Mouse (Mus musculus): ENCODE results near the gene Dclk2. TPM values are rescaled to one million over a fixed set of nuclear protein-coding genes. Genes with fewer than 3 reads are reported as not detected.

The Dclk2 gene
- polyA plus RNA-seq, 1 experiment = 3.2 TPM

DNA sequence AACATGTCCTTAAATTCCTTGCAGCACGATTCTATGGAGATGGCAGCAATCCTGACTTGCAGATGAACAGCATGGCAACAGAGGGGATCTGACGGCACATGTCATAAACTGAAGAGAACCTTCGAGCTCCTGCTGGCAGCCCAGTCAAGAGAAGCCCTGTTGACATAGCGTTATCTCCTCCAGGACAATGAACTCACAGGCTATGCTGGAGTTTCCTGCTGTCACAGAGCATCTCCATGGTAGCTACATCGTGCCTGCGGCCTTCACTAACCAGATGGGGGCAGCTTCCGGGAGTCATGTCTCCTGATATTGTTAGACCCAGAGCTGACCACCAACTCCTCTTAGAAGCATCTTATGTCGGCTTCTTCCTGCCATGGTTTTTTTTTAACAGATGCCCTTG, 117.8 kb downstream of the Dclk2 start:
- DNase-seq = no peak
- WGBS = 66% methylated on average over 8 of the region's 8 CpGs
- H3K27ac ChIP-seq (ENCODE audit: insufficient read depth, low read depth, low read length) = no peak overlapping the region
- no peaks in the 10 kb centered on the region for H3K27me3 ChIP-seq (replicated peaks; ENCODE audit: control insufficient read depth, insufficient read depth, low read length)
- H3K36me3 ChIP-seq (ENCODE audit: control insufficient read depth, insufficient read depth, low read length) = no peaks in the 10 kb centered on the region
- H3K4me1 ChIP-seq (ENCODE audit: control insufficient read depth, insufficient read depth, low read length) = no peaks in the 10 kb centered on the region
- no peak overlapping the region for H3K4me3 ChIP-seq (ENCODE audit: insufficient read depth, low read depth, low read length)
- TF ChIP-seq CTCF (conservative IDR thresholded peaks at IDR 0.05; ENCODE audit: insufficient read depth, insufficient read length, low read depth, low read length) = no peak
- TF ChIP-seq POLR2A (IDR thresholded peaks at IDR 0.05; ENCODE audit: low read depth, low read length) = no peak

DNA sequence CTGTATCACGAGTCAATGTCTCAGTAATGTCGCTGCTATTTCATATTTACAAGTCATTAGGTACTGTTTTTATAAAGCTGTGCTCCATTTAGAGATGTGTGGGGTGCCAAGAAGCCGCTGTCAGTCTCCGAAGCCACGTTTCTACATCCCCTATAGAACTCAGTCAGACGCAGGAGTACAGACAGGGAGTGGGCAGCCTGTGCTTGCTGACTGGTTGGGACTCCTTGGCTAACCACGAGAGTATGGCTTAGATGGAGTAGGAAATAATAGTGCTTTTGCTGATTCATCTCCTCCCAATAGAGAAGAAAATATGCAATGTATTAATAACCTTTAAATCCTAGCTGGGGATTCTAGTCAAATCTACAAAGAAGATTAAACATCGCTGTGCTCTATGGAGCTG, 119.8 kb downstream of the Dclk2 start:
- no peaks in the 10 kb centered on the region for H3K36me3 ChIP-seq (ENCODE audit: control insufficient read depth, insufficient read depth, low read length)
- no peak for DNase-seq
- no peak overlapping the region for H3K4me3 ChIP-seq (ENCODE audit: insufficient read depth, low read depth, low read length)
- H3K27me3 ChIP-seq (replicated peaks; ENCODE audit: control insufficient read depth, insufficient read depth, low read length) = no peaks in the 10 kb centered on the region
- no peak overlapping the region for H3K27ac ChIP-seq (ENCODE audit: insufficient read depth, low read depth, low read length)
- H3K4me1 ChIP-seq (ENCODE audit: control insufficient read depth, insufficient read depth, low read length) = no peaks in the 10 kb centered on the region
- no peak for TF ChIP-seq CTCF (conservative IDR thresholded peaks at IDR 0.05; ENCODE audit: insufficient read depth, insufficient read length, low read depth, low read length)
- TF ChIP-seq POLR2A (IDR thresholded peaks at IDR 0.05; ENCODE audit: low read depth, low read length) = no peak
- WGBS = 87% methylated on average over 8 of the region's 8 CpGs

DNA sequence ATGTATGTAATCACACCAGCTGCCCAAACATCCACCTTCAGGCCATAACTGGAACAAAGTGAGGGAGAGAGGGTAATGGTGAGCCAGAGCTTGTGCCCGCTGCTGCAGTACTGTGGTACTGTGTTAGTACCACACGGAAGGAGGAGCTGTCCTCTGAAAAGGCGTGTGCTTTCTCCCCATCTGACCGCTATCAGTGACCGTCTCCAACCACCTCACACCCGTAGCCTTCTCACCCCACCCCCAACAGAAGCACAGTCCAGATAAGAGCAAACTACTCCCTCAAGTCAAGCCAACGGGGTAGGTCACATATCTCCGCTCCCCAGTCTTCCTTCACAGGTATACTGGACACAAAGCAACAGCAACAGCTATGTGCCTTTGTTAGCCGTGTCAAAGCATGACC, 121.6 kb downstream of the Dclk2 start:
- no peak for TF ChIP-seq POLR2A (IDR thresholded peaks at IDR 0.05; ENCODE audit: low read depth, low read length)
- no peak for DNase-seq
- H3K36me3 ChIP-seq (ENCODE audit: control insufficient read depth, insufficient read depth, low read length) = no peaks in the 10 kb centered on the region
- no peak overlapping the region for H3K4me3 ChIP-seq (ENCODE audit: insufficient read depth, low read depth, low read length)
- H3K27me3 ChIP-seq (replicated peaks; ENCODE audit: control insufficient read depth, insufficient read depth, low read length) = no peaks in the 10 kb centered on the region
- H3K27ac ChIP-seq (ENCODE audit: insufficient read depth, low read depth, low read length) = no peak overlapping the region
- H3K4me1 ChIP-seq (ENCODE audit: control insufficient read depth, insufficient read depth, low read length) = no peaks in the 10 kb centered on the region
- WGBS = 95% methylated on average over 9 of the region's 9 CpGs

DNA sequence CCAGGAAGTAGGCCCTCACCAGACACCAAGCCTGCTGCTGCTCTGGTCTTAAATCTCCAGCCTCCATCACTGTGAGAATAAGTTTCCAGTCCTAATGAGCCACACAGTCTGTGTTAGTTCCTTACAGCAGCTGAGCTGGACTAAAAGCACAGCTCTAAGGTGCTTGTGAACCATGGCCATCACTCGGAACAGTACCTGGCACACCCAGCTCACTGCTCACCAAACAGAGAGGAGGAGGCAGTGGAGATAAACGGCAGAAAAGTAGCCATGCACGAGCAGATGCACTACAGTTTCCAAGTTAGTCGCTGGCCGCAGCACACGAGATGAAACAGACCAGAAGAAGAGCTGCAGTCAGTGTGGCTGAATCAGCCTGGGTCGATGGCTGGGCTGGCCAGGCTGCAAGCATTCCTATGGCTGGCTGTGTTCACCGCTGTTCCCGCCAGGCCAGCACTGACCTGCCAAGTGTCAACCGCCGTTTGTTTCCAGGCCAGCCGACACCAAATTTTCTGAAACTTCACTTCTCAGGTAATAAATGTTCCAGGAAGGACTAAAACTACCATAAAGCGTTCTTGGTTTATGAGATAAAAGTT, 122.7 kb downstream of the Dclk2 start:
- TF ChIP-seq CTCF (conservative IDR thresholded peaks at IDR 0.05; ENCODE audit: insufficient read depth, insufficient read length, low read depth, low read length) = no peak
- no peak for TF ChIP-seq POLR2A (IDR thresholded peaks at IDR 0.05; ENCODE audit: low read depth, low read length)
- H3K4me1 ChIP-seq (ENCODE audit: control insufficient read depth, insufficient read depth, low read length) = no peaks in the 10 kb centered on the region
- DNase-seq = no peak
- H3K27ac ChIP-seq (ENCODE audit: insufficient read depth, low read depth, low read length) = no peak overlapping the region
- H3K27me3 ChIP-seq (replicated peaks; ENCODE audit: control insufficient read depth, insufficient read depth, low read length) = no peaks in the 10 kb centered on the region
- H3K4me3 ChIP-seq (ENCODE audit: insufficient read depth, low read depth, low read length) = no peak overlapping the region
- WGBS = 75% methylated on average over 13 of the region's 13 CpGs
- H3K36me3 ChIP-seq (ENCODE audit: control insufficient read depth, insufficient read depth, low read length) = no peaks in the 10 kb centered on the region

DNA sequence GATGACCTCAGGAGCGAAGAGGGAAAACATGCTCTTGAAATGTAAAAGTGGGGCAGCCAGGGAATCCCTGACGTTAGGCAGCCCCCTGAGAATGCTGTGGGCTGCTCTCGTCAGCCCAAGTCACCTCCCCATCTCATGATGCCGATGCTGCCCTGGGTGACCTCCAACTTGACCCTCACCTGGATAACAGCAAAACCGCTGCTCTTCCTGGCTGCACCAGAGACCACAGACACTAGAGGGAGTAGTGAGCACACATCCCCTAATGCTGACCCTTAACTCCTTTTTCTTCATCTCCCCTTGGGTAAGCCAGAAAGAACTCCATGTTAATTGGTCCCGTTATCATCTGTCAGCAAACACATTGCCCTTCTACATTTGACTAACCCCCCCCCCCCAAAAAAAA, 123.9 kb downstream of the Dclk2 start:
- Histone ChIP-seq H3K27ac (ENCODE audit: insufficient read depth, low read depth, low read length) (no peak overlapping the region), H3K4me1 (ENCODE audit: control insufficient read depth, insufficient read depth, low read length) (no peaks in the 10 kb centered on the region), H3K4me3 (ENCODE audit: insufficient read depth, low read depth, low read length) (no peak overlapping the region), H3K36me3 (ENCODE audit: control insufficient read depth, insufficient read depth, low read length) (no peaks in the 10 kb centered on the region), H3K27me3 (replicated peaks; ENCODE audit: control insufficient read depth, insufficient read depth, low read length) (no peaks in the 10 kb centered on the region)
- no peak for TF ChIP-seq POLR2A (IDR thresholded peaks at IDR 0.05; ENCODE audit: low read depth, low read length)
- peak; percentile 73 for TF ChIP-seq CTCF (conservative IDR thresholded peaks at IDR 0.05; ENCODE audit: insufficient read depth, insufficient read length, low read depth, low read length)
- 45% methylated on average over 6 of the region's 6 CpGs for WGBS
- peak; percentile 27 for DNase-seq

DNA sequence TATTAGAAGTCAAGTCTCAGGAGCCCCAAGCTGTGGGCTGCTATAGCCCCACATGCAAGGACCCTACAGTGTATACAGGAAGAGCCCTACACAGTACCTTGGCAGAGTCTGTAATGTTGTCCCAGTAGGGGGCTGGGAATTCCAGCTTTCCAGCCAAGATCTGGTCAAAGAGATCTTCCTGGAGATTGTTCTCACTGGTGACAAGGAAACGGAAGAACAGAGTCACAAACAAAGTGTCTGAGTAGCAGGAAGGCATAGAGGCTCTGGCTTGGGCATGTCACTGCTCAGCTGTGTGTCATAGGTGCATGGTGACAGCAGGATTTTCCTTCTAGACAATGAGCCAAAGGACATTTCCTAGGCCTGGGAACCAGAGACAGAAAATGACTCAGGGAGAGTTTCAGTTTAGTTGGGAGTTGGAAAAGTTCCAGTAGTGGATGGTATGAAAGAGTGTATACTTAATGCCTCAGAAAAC, 126.9 kb downstream of the Dclk2 start:
- Histone ChIP-seq H3K36me3 (ENCODE audit: control insufficient read depth, insufficient read depth, low read length) (no peaks in the 10 kb centered on the region), H3K4me3 (ENCODE audit: insufficient read depth, low read depth, low read length) (no peak overlapping the region), H3K4me1 (ENCODE audit: control insufficient read depth, insufficient read depth, low read length) (no peaks in the 10 kb centered on the region), H3K27ac (ENCODE audit: insufficient read depth, low read depth, low read length) (peak overlapping the region; percentile 3; the same call in 1 of the 2 replicates), H3K27me3 (replicated peaks; ENCODE audit: control insufficient read depth, insufficient read depth, low read length) (no peaks in the 10 kb centered on the region)
- TF ChIP-seq CTCF (conservative IDR thresholded peaks at IDR 0.05; ENCODE audit: insufficient read depth, insufficient read length, low read depth, low read length) (no peak), POLR2A (IDR thresholded peaks at IDR 0.05; ENCODE audit: low read depth, low read length) (no peak)
- 32% methylated on average over 1 of the region's 1 CpGs for WGBS
- DNase-seq = peak; percentile 87

DNA sequence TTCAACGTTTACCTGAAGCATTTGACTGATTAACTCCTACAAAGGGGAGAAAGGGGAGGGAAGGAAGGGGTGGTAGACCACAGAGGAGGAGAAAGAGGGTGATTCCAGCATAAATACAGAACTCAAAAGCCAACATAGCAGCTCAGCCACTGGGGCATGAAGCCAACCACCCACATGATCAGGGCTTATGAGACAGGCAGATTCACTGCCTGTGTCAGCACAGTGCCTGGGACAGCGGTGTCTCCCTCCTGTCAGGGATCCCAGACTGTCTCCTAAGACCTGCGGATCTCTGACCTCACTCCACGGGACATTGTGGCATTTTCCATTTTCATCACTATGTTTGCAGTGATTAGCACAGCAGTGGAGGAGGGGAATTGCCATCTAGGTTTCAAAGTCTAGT, 127.4 kb downstream of the Dclk2 start:
- Histone ChIP-seq H3K4me3 (ENCODE audit: insufficient read depth, low read depth, low read length) (no peak overlapping the region), H3K27me3 (replicated peaks; ENCODE audit: control insufficient read depth, insufficient read depth, low read length) (no peaks in the 10 kb centered on the region), H3K27ac (ENCODE audit: insufficient read depth, low read depth, low read length) (peak overlapping the region; percentile 3; the same call in 1 of the 2 replicates), H3K4me1 (ENCODE audit: control insufficient read depth, insufficient read depth, low read length) (no peaks in the 10 kb centered on the region), H3K36me3 (ENCODE audit: control insufficient read depth, insufficient read depth, low read length) (no peaks in the 10 kb centered on the region)
- TF ChIP-seq CTCF (conservative IDR thresholded peaks at IDR 0.05; ENCODE audit: insufficient read depth, insufficient read length, low read depth, low read length) (no peak), POLR2A (IDR thresholded peaks at IDR 0.05; ENCODE audit: low read depth, low read length) (no peak)
- peak; percentile 58 for DNase-seq
- 31% methylated on average over 4 of the region's 4 CpGs for WGBS

All from kidney, adult 2 months (tissue).